Mouse (Mus musculus) CH12.LX (cell line): ENCODE results near the gene Syt12. TPM values are rescaled to one million over a fixed set of nuclear protein-coding genes. Genes with fewer than 3 reads are reported as not detected.

ENCODE experiments used
- DNase-seq: peaks from one replicate; pipeline ENCODE4 v3.0.0-alpha.2; 2013; ENCODE audit errors: extremely low read depth
- H3K27ac ChIP-seq: 2 replicates; pipeline ENCODE4 v1.5.1; 2012; ENCODE audit warnings: low read depth, mild to moderate bottlenecking, control low read depth, moderate library complexity; ENCODE audit not compliant: insufficient read depth
- H3K27me3 ChIP-seq: replicated peaks from 2 replicates; pipeline ENCODE3; 2012; ENCODE audit warnings: inconsistent platforms
- H3K36me3 ChIP-seq, 2 experiments: replicated peaks in 1 of 2; 2 replicates each; pipeline versions ENCODE3 to v1.6.1; 2012; ENCODE audit warnings: inconsistent platforms in 1 of 2, low read length in 1 of 2, mild to moderate bottlenecking in 1 of 2, mixed read lengths in 1 of 2, moderate library complexity in 1 of 2; ENCODE audit not compliant: control insufficient read depth in 1 of 2, insufficient read depth in 1 of 2
- H3K4me1 ChIP-seq, 2 experiments: 2 replicates each; pipeline ENCODE4 v1.6.1; 2012; ENCODE audit warnings: inconsistent platforms in 1 of 2, moderate library complexity in 1 of 2; ENCODE audit not compliant: insufficient read depth in 2 of 2, control insufficient read depth in 1 of 2
- H3K4me2 ChIP-seq: 2 replicates; pipeline ENCODE4 v1.6.1; 2012; ENCODE audit warnings: low read depth, mild to moderate bottlenecking, control low read depth; ENCODE audit not compliant: poor library complexity, insufficient read depth, severe bottlenecking
- H3K4me3 ChIP-seq, 3 experiments: fragments of 150-350 bp in 1 of 3; sonication (generic) in 1 of 3; replicated peaks in 1 of 3; 2 replicates each; pipeline versions ENCODE3 to v1.5.1; 2011 to 2012; ENCODE audit warnings: low read depth in 2 of 3, low read length in 2 of 3, mild to moderate bottlenecking in 2 of 3, moderate library complexity in 2 of 3, control low read depth in 1 of 3, improper control_type of control experiment in 1 of 3, inconsistent platforms in 1 of 3, mixed read lengths in 1 of 3; ENCODE audit not compliant: poor library complexity in 1 of 3
- H3K79me2 ChIP-seq: replicated peaks from 2 replicates; pipeline ENCODE4 v1.6.1; 2012; ENCODE audit warnings: mild to moderate bottlenecking, moderate library complexity; ENCODE audit not compliant: control insufficient read depth, poor library complexity, insufficient read depth, severe bottlenecking; ENCODE audit errors: extremely low read depth
- H3K9ac ChIP-seq: 2 replicates; pipeline ENCODE4 v1.6.1; 2012; ENCODE audit warnings: low read depth, mild to moderate bottlenecking, control low read depth, moderate library complexity; ENCODE audit not compliant: insufficient read depth
- H3K9me3 ChIP-seq: replicated peaks from 2 replicates; pipeline ENCODE3; 2012; ENCODE audit warnings: low read length, inconsistent platforms, mixed read lengths
- CHD1 ChIP-seq: IDR thresholded peaks from 2 replicates; pipeline ENCODE4 v1.6.1; 2012; ENCODE audit warnings: low read depth, low read length, improper control_type of control experiment, inconsistent platforms
- CHD2 ChIP-seq: IDR thresholded peaks from 2 replicates; pipeline ENCODE4 v1.6.1; 2011; ENCODE audit warnings: low read length, improper control_type of control experiment
- CTCF ChIP-seq, 2 experiments: IDR thresholded peaks in 1 of 2; conservative IDR thresholded peaks in 1 of 2; 2 replicates each; pipeline ENCODE4 v1.5.1; 2011 to 2012; ENCODE audit warnings: low read depth in 2 of 2, low read length in 2 of 2, improper control_type of control experiment in 1 of 2, inconsistent platforms in 1 of 2, mild to moderate bottlenecking in 1 of 2, moderate library complexity in 1 of 2
- E2F4 ChIP-seq: IDR thresholded peaks from 2 replicates; pipeline ENCODE4 v1.6.1; 2011; ENCODE audit warnings: low read depth, low read length, improper control_type of control experiment; ENCODE audit not compliant: insufficient replicate concordance
- EP300 ChIP-seq: IDR thresholded peaks from 2 replicates; pipeline ENCODE4 v1.6.1; 2011; ENCODE audit warnings: low read length, improper control_type of control experiment
- ETS1 ChIP-seq: conservative IDR thresholded peaks from 2 replicates; pipeline ENCODE4 v1.6.1; 2012; ENCODE audit warnings: low read depth, mild to moderate bottlenecking, inconsistent platforms, low read length, improper control_type of control experiment, moderate library complexity
- GABPA ChIP-seq: IDR thresholded peaks from 2 replicates; pipeline ENCODE4 v1.6.1; 2012; ENCODE audit warnings: low read depth, low read length, improper control_type of control experiment, inconsistent platforms; ENCODE audit not compliant: insufficient replicate concordance
- HCFC1 ChIP-seq: IDR thresholded peaks from 2 replicates; pipeline ENCODE4 v1.6.1; 2012; ENCODE audit warnings: low read depth, mild to moderate bottlenecking, inconsistent platforms, low read length, improper control_type of control experiment
- IRF4 ChIP-seq: IDR thresholded peaks from 2 replicates; pipeline ENCODE4 v1.6.1; 2014; ENCODE audit warnings: low read depth, mild to moderate bottlenecking, inconsistent platforms, low read length, improper control_type of control experiment
- JUN ChIP-seq: IDR thresholded peaks from 2 replicates; pipeline ENCODE4 v1.6.1; 2011; ENCODE audit warnings: low read depth, mild to moderate bottlenecking, low read length, improper control_type of control experiment, moderate library complexity; ENCODE audit not compliant: insufficient read depth
- JUND ChIP-seq: conservative IDR thresholded peaks from 2 replicates; pipeline ENCODE4 v1.6.1; 2011; ENCODE audit warnings: low read depth, low read length, improper control_type of control experiment
- KAT2A ChIP-seq: IDR thresholded peaks from 2 replicates; pipeline ENCODE4 v1.6.1; 2012; ENCODE audit warnings: low read length, improper control_type of control experiment, inconsistent platforms; ENCODE audit not compliant: insufficient replicate concordance
- MAX ChIP-seq: IDR thresholded peaks from 2 replicates; pipeline ENCODE4 v1.6.1; 2011; ENCODE audit warnings: low read length, improper control_type of control experiment
- MEF2A ChIP-seq: IDR thresholded peaks from 2 replicates; pipeline ENCODE4 v1.6.1; 2014; ENCODE audit warnings: low read depth, mild to moderate bottlenecking, inconsistent platforms, low read length, improper control_type of control experiment, borderline replicate concordance
- MXI1 ChIP-seq: IDR thresholded peaks from 2 replicates; pipeline ENCODE4 v1.6.1; 2011; ENCODE audit warnings: mild to moderate bottlenecking, low read depth, low read length, improper control_type of control experiment
- MYC ChIP-seq: IDR thresholded peaks from 2 replicates; pipeline ENCODE4 v1.6.1; 2011; ENCODE audit warnings: low read depth, mild to moderate bottlenecking, improper control_type of control experiment, low read length
- NELFE ChIP-seq: IDR thresholded peaks from 2 replicates; pipeline ENCODE4 v1.6.1; 2011; ENCODE audit warnings: low read depth, low read length, improper control_type of control experiment
- NRF1 ChIP-seq: IDR thresholded peaks from 2 replicates; pipeline ENCODE4 v1.6.1; 2014; ENCODE audit warnings: low read depth, mild to moderate bottlenecking, inconsistent platforms, low read length, improper control_type of control experiment, moderate library complexity
- PAX5 ChIP-seq: IDR thresholded peaks from 2 replicates; pipeline ENCODE4 v1.6.1; 2012; ENCODE audit warnings: low read length, inconsistent platforms, mixed read lengths
- POLR2A ChIP-seq: IDR thresholded peaks from 2 replicates; pipeline ENCODE4 v1.6.1; 2011; ENCODE audit warnings: low read depth, mild to moderate bottlenecking, improper control_type of control experiment, low read length
- POLR2AphosphoS2 ChIP-seq: IDR thresholded peaks from 2 replicates; pipeline ENCODE4 v1.6.1; 2011; ENCODE audit warnings: low read depth, low read length, improper control_type of control experiment
- RAD21 ChIP-seq: IDR thresholded peaks from 2 replicates; pipeline ENCODE4 v1.6.1; 2011; ENCODE audit warnings: low read depth, mild to moderate bottlenecking, low read length, improper control_type of control experiment, moderate library complexity
- RCOR1 ChIP-seq: conservative IDR thresholded peaks from 2 replicates; pipeline ENCODE4 v1.6.1; 2012; ENCODE audit warnings: low read depth, mild to moderate bottlenecking, inconsistent platforms, low read length, improper control_type of control experiment
- SMC3 ChIP-seq: IDR thresholded peaks from 2 replicates; pipeline ENCODE4 v1.6.1; 2011; ENCODE audit warnings: low read depth, low read length, improper control_type of control experiment
- TCF12 ChIP-seq: IDR thresholded peaks from 2 replicates; pipeline ENCODE4 v1.6.1; 2014; ENCODE audit warnings: low read depth, mild to moderate bottlenecking, inconsistent platforms, low read length, improper control_type of control experiment
- UBTF ChIP-seq: IDR thresholded peaks from 2 replicates; pipeline ENCODE4 v1.6.1; 2012; ENCODE audit warnings: low read depth, mild to moderate bottlenecking, inconsistent platforms, low read length, improper control_type of control experiment, moderate library complexity
- USF1 ChIP-seq: IDR thresholded peaks from 2 replicates; pipeline ENCODE4 v1.6.1; 2014; ENCODE audit warnings: low read depth, mild to moderate bottlenecking, inconsistent platforms, low read length, improper control_type of control experiment
- ZC3H11A ChIP-seq: IDR thresholded peaks from 2 replicates; pipeline ENCODE4 v1.6.1; 2012; ENCODE audit warnings: low read depth, mild to moderate bottlenecking, inconsistent platforms, low read length, improper control_type of control experiment
- ZKSCAN1 ChIP-seq: IDR thresholded peaks from 2 replicates; pipeline ENCODE4 v1.6.1; 2012; ENCODE audit warnings: low read depth, inconsistent platforms, low read length, improper control_type of control experiment, borderline replicate concordance
- ZMIZ1 ChIP-seq: IDR thresholded peaks from 2 replicates; pipeline ENCODE4 v1.6.1; 2012; ENCODE audit warnings: low read depth, mild to moderate bottlenecking, inconsistent platforms, low read length, improper control_type of control experiment
- ZNF384 ChIP-seq: IDR thresholded peaks from 2 replicates; pipeline ENCODE4 v1.6.1; 2012; ENCODE audit warnings: low read depth, low read length, improper control_type of control experiment, inconsistent platforms
- dilution Hi-C: fragments of 300-500 bp; cut with MboI; formaldehyde crosslinking; loops from 2 replicates; pipeline ENCODE4 v1.14.3; 2020; ENCODE audit warnings: low sequenced_read_pairs; ENCODE audit not compliant: extremely low pct_unique_long_range_greater_than_20kb, extremely low pct_ligation_motif_present
- in situ Hi-C: fragments of 300-500 bp; cut with MboI; formaldehyde crosslinking; loops from 3 replicates; pipeline ENCODE4 v1.14.3; 2019; ENCODE audit warnings: low sequenced_read_pairs, low pct_ligation_motif_present, low pct_unique_long_range_greater_than_20kb, mixed read lengths
- polyA plus RNA-seq: library from polyadenylated mRNA; unstranded; fragments of >175 nt; gene quantifications from 2 replicates; pipeline ENCODE4 v1.2.1, GENCODE M21; 2012; ENCODE audit warnings: low read depth; ENCODE audit not compliant: insufficient read length
- total RNA-seq, 2 experiments: library from RNA; depleted of rRNA; stranded (reverse); fragments of 300-350 nt in 1 of 2; fragments of >200 nt in 1 of 2; gene quantifications; 2 replicates each; pipeline ENCODE4 v1.2.3; 2012 to 2014

Gene Syt12
- total and polyA plus RNA-seq, 3 experiments, result 0.17 to 0.50 TPM; not detected in 1

- in situ Hi-C loops, result no loop called here
- dilution Hi-C loops, result no loop called here
- H3K36me3 ChIP-seq, result peaks cover 0 to 9% of the 10 kb centered on the region in 2 experiments
Measured at GRCm38 (mm10) chr19:4417713-4418112, 59.5 kb downstream of the Syt12 start.

GRCm38 (mm10) chr19:4417183-4417582 is 60.1 kb downstream of the Syt12 start:
- no peak overlapping the region for H3K4me2 ChIP-seq
- dilution Hi-C loops (no loop called here), in situ Hi-C loops (no loop called here)
- H3K9me3 ChIP-seq, result no peaks in the 10 kb centered on the region
- no peaks in the 10 kb centered on the region for H3K79me2 ChIP-seq
- H3K4me1 ChIP-seq, result peaks cover 0 to 5% of the 10 kb centered on the region in 2 experiments; a peak in 1 of 4 replicates
- DNase-seq, result peak; percentile 71
- H3K27me3 ChIP-seq, result no peaks in the 10 kb centered on the region
- peaks cover 0 to 5% of the 10 kb centered on the region in 2 experiments for H3K36me3 ChIP-seq
- no peak overlapping the region for H3K27ac ChIP-seq
- no peak overlapping the region for H3K9ac ChIP-seq
- H3K4me3 ChIP-seq, result no peak overlapping the region
- TF ChIP-seq NELFE (peak; percentile 47; the same call in 1 of the 2 replicates), ZKSCAN1 (no peak), E2F4 (no peak), NRF1 (no peak; the same call in 1 of the 2 replicates), HCFC1 (0 out of 2 replicates have a peak, but pooled peaks have one; percentile 16), ZC3H11A (no peak; the same call in 1 of the 2 replicates), GABPA (no peak), MEF2A (no peak), RAD21 (peak; percentile 89), MXI1 (no peak), ZNF384 (no peak), MYC (no peak), IRF4 (0 out of 2 replicates have a peak, but pooled peaks have one; percentile 9), KAT2A (no peak), JUND (no peak), UBTF (no peak), POLR2A (no peak), MAX (no peak), PAX5 (no peak), ZMIZ1 (no peak), EP300 (no peak), POLR2AphosphoS2 (no peak), CHD1 (no peak), RCOR1 (no peak), JUN (no peak), CTCF (conservative IDR thresholded peaks at IDR 0.05 in 1 of 2, IDR thresholded peaks at IDR 0.05 in 1 of 2; ENCODE audit: low read depth in 2 of 2, low read length in 2 of 2) (peak; percentile 53 to 95; a peak in 3 of 4 replicates), SMC3 (peak; percentile 80), ETS1 (no peak), CHD2 (no peak)

More at GRCm38 (mm10) chr19:4417713-4418112, 59.5 kb downstream of the Syt12 start:
- no peak overlapping the region for H3K9ac ChIP-seq
- peaks cover 0 to 8% of the 10 kb centered on the region in 2 experiments; a peak in 1 of 4 replicates for H3K4me1 ChIP-seq
- no peak for TF ChIP-seq E2F4
- TF ChIP-seq MAX, result no peak
- TF ChIP-seq JUN, result no peak
- no peak for TF ChIP-seq IRF4
- no peak for TF ChIP-seq KAT2A
- TF ChIP-seq ZKSCAN1, result no peak
- no peak for TF ChIP-seq TCF12
- no peak for TF ChIP-seq GABPA
- TF ChIP-seq NRF1, result no peak
- TF ChIP-seq USF1, result no peak
- no peak for TF ChIP-seq EP300
- no peak for TF ChIP-seq POLR2AphosphoS2
- no peak overlapping the region for H3K27ac ChIP-seq
- no peaks in the 10 kb centered on the region for H3K79me2 ChIP-seq
- no peaks in the 10 kb centered on the region for H3K27me3 ChIP-seq
- no peaks in the 10 kb centered on the region for H3K9me3 ChIP-seq
- H3K4me3 ChIP-seq, result no peak overlapping the region
- no peak overlapping the region for H3K4me2 ChIP-seq
- no peak for DNase-seq
